Mouse (Mus musculus): ENCODE measurements around the gene Pbld1. TPM values are rescaled to one million over a fixed set of nuclear protein-coding genes. Genes with fewer than 3 reads are reported as not detected.
"Not testable (repeated sequence)": the region's sequence is repeated elsewhere in the genome, so short reads cannot be mapped to it uniquely, and the experiment has no call there.

Pbld1 gene
- total RNA-seq, 2 experiments from 2014 or later = 0.28 to 0.61 TPM

GRCm38 (mm10) chr10:63038571-63039320 is 21.2 kb upstream of the Pbld1 start:
- no peak for ATAC-seq (replicated peaks; ENCODE audit: low FRiP score, low TSS enrichment, poor library complexity, severe bottlenecking)

DNA sequence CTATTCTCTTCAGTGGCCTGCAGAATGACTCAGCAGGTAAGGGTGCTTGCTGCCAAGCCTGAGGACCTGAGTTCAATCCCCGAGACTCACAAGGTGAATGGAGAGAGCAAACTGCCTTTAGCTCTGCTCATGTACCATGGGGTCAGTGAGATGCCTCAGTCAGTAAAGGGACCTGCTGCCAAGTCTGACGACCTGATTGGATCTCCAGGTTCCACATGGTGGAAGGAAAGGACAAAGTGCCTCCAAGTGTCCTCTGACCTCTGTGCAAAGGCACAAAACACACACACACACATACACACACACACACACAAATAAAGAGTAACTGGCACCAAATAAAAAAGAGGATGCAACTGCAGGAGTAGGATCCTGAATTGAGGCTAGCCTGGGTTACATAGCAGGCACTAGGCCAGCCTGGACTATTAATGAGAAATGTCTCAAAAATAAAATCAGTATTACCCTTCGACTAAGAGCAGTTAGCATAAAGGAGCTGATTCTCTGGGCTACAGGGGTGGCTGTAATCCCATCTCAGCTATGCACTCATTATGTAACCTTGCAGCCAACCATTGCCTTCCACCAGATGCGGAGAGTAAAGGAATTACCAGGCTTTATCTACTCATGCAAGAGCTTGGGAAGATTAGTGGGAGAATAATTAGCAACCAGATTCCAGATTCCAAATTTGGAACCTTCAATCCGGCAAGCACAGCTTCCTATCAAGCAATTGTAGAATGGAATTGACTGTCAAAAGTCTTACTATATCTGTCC is 19.9 kb upstream of the Pbld1 start:
- ATAC-seq (replicated peaks; ENCODE audit: low FRiP score, low TSS enrichment, poor library complexity, severe bottlenecking) = no peak

- ATAC-seq (replicated peaks; ENCODE audit: low FRiP score, low TSS enrichment, poor library complexity, severe bottlenecking) = no peak
These were observed 16.8 kb upstream of the Pbld1 start for GRCm38 (mm10) chr10:63043154-63043553.

- no peak for ATAC-seq (replicated peaks; ENCODE audit: low FRiP score, low TSS enrichment, poor library complexity, severe bottlenecking)
These were observed 12.2 kb upstream of the Pbld1 start for GRCm38 (mm10) chr10:63047751-63048150.

- ATAC-seq (replicated peaks; ENCODE audit: low FRiP score, low TSS enrichment, poor library complexity, severe bottlenecking) = no peak
These were observed 10.9 kb upstream of the Pbld1 start for GRCm38 (mm10) chr10:63049106-63049505.

DNA sequence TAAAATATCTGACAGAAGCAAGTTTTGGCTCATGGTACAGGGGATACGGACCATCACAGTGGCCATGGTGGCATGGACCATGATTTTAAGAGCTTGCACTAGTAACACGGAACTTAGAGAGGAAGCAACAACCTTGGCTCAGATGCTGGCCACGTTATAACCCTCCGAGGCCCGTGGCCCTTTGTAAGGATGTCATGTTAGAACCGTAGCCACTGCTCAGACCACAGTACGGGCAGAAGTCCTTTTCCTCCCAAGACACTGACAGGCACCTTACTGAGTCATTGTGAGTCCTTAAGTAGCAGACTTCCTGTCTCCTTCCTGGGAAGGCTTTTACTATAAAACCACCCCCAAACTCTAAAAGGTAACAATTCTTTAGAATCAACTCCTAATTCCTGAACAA is 8.7 kb upstream of the Pbld1 start:
- ATAC-seq (replicated peaks; ENCODE audit: low FRiP score, low TSS enrichment, poor library complexity, severe bottlenecking) = no peak

DNA sequence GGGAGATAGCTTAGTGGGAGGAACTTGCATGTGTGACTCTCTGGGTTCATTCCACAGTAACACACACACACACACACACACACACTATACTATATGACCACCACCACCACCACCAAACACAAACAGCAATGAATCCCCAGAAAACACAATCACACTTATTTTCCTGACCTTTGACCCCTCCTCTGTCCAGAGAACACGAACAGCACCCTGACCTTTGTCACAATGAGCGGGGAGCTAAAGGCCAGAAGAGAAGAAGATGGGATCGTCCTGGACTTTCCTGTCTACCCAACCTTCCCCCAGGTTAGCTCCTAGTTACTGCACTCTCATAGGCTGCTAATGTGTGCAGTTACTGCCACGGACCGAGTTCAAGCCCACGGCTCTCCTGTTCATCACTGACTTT is 8.0 kb upstream of the Pbld1 start:
- no peak for ATAC-seq (replicated peaks; ENCODE audit: low FRiP score, low TSS enrichment, poor library complexity, severe bottlenecking)

DNA sequence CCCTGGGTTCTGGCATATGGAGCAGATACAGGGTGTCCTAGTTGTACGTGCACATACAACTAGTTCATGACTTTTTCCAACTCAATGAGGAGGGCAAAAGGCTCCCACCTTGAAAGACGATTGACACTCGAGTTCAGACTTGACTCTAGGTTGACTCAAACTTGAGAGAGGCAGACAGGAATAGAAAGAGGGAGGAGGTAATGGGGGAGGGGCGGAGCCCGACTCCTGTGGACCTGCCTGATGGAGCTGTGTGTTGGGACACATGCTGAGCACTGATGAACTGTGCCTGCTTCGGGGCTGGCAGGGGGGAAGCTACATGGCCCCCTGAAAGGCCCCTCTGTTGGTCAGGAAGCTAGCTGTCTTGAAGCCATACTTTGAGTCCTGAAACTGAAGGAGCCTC is 7.0 kb upstream of the Pbld1 start:
- no peak for ATAC-seq (replicated peaks; ENCODE audit: low FRiP score, low TSS enrichment, poor library complexity, severe bottlenecking)

GRCm38 (mm10) chr10:63054071-63054470 is 5.9 kb upstream of the Pbld1 start:
- not testable (repeated sequence) for ATAC-seq (replicated peaks; ENCODE audit: low FRiP score, low TSS enrichment, poor library complexity, severe bottlenecking)

- no peak for ATAC-seq (replicated peaks; ENCODE audit: low FRiP score, low TSS enrichment, poor library complexity, severe bottlenecking)
These were observed 5.4 kb upstream of the Pbld1 start for GRCm38 (mm10) chr10:63054586-63054985.

DNA sequence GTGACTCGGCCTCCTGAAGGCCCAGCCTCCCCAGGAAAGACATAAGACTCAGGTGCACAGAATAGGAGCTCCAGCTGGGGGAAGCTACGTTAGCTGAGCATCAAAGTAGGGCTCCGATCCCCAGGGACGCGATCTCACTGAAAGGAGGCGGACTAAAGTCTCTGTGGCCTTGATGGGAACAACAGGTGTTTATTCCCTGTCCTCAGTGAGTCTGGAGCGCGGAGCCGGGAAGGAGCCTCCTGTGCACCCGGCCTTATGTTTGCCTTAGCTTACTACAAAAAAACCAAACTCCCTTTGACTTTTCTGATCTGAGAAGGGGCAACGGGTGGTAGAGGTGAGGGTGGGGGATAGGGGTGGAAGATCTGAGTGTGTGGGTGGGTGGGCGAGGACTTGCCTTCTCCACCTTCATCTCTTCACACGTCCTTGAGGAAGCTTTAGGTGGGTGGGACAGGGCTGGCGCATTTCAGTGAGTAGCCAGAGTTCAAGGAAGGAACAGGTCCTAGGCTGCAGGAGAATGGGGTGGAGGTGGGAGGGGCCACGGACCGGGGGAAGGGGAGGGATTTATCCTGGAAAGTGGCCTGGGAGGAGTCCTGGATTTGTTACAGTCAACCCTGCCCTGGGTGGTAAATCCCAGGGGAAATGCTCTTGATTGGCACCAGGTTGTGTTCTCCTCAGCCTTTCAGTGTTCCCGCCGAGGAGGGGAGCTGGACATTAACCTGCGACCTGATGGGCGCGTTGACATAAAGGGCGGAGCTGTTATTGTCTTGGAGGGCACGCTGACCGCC is 2.8 kb upstream of the Pbld1 start:
- ATAC-seq (replicated peaks; ENCODE audit: low FRiP score, low TSS enrichment, poor library complexity, severe bottlenecking) = no peak

- 0 out of 2 replicates have a peak, but pooled peaks have one; percentile 33 for ATAC-seq (replicated peaks; ENCODE audit: low FRiP score, low TSS enrichment, poor library complexity, severe bottlenecking)
These were observed 444 bp downstream of the Pbld1 start for GRCm38 (mm10) chr10:63060406-63060805.

DNA sequence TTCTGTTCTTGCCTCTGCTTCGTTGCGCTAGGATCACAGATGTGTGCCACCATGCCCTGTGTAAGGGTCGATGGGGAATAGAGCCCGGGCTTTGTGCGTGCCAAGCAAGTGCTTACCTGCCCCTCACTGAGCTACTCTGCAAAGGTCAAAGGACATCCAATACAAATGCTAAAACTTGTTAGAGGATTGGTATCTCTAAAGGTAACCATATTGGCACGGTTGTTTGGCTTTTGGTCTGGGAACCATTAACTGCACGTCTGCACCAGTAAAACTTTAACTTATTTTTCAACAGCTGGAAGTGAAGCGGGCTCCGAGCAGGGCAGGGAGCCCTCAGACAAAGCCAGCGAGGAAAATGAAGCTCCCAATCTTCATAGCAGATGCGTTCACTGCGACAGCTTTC is 1.3 kb downstream of the Pbld1 start:
- no peak for ATAC-seq (replicated peaks; ENCODE audit: low FRiP score, low TSS enrichment, poor library complexity, severe bottlenecking)

DNA sequence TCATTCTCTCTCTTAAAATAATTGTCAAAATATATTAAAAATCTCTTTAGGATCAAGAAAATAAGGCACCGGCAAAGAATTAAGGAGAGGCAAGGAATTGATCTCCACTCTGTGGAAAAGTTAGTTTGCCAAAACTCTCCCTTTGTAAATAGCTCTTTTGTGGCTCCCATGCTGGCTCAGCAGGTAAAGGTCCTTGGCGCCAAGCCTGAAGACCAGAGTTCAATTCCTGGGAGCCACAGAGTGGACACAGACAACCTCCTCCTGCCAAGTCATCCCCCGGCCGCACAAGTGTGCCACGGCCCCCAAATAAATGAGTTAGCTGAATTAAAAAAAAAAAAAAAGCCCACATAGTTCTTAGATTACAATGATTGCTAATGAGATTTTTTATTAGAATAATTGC is 2.7 kb downstream of the Pbld1 start:
- ATAC-seq (replicated peaks; ENCODE audit: low FRiP score, low TSS enrichment, poor library complexity, severe bottlenecking) = no peak

- no peak for ATAC-seq (replicated peaks; ENCODE audit: low FRiP score, low TSS enrichment, poor library complexity, severe bottlenecking)
These were observed 3.4 kb downstream of the Pbld1 start for GRCm38 (mm10) chr10:63063365-63063764.

GRCm38 (mm10) chr10:63064516-63064915 is 4.6 kb downstream of the Pbld1 start:
- no peak for ATAC-seq (replicated peaks; ENCODE audit: low FRiP score, low TSS enrichment, poor library complexity, severe bottlenecking)

DNA sequence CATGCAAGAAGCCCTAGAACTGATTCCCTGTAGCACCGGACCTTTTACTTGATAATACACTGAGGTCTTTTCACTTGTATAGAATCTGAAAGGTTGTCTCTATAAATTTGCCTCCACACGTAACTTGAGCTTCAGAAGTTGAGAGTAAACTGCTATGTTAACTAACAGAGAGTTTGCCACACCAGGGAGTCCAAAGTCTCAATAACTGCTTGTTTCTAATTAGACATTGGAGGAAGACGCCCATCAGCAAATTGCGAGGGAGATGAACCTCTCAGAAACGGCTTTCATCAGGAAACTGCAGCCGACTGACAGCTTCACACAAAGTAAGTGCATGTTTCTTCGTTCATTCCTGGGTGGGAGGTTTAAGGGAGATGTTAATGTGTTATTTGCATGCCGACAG is 5.6 kb downstream of the Pbld1 start:
- ATAC-seq (replicated peaks; ENCODE audit: low FRiP score, low TSS enrichment, poor library complexity, severe bottlenecking) = no peak

DNA sequence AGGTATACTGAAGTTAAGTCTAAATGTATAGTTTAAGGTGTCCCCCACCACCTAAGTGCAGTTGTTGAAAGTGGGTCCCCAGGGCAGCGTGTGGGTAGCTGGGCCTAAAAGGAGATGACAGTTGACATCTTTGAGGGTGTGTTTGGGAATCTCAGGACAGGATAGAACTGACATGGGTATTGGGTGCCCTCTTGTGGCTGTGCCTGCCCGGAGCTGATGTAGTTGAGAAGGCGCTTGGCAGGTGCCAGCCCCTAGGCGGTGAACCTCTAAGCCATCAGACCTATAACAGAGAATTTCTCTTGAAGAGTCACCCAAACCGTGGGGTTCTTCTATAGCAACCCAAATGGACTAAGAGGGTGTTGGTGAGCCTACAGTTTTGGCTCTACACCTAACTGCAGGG is 6.0 kb downstream of the Pbld1 start:
- ATAC-seq (replicated peaks; ENCODE audit: low FRiP score, low TSS enrichment, poor library complexity, severe bottlenecking) = peak; percentile 83

GRCm38 (mm10) chr10:63086304-63086703 is 26.3 kb downstream of the Pbld1 start:
- ATAC-seq (replicated peaks; ENCODE audit: low FRiP score, low TSS enrichment, poor library complexity, severe bottlenecking) = peak; percentile 79

DNA sequence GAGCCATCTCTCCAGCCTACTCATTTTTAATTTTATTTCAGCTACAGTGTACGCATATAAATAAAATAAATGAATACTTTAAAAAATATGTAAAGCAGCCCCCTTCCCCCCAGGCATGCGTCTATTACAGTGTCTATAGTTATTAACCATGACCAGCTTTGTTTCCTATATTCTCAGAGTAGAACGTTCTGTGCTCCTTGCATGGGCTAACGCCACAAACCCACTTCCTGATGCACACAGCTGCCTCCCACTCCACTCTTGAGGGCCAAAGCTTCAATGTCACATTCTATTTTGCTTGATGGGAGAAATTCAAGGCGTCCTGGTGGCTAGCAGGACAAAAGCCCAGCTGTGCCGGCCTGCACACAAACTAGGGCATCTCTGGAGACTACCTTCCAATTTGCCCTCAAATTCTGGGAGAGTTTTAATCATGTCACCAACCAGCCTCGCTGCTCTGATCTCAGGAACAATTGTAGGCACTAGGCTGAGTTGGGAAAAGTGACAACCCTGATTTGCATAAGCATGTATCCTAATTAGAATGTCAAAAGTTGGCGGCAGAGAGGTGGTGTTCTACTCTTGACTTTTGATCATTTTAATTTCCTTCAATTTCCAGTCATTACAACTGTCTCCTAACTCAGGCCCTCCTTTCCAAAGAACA is 29.3 kb downstream of the Pbld1 start:
- no peak for ATAC-seq (replicated peaks; ENCODE audit: low FRiP score, low TSS enrichment, poor library complexity, severe bottlenecking)
